Mouse (Mus musculus) splenic B cell, adult 2 months (primary cell): ENCODE measurements at regions not wholly inside any gene's neighbourhood (a gene's known extent, or its start where the extent isn't known, plus 50 kb on each side); places are given as distances from the start of the nearest gene placed in this dataset.

Experiments
- DNase-seq: peaks from one replicate; pipeline ENCODE4 v3.0.0-alpha.2; 2011; ENCODE audit warnings: low read depth, low spot score
- H3K27me3 ChIP-seq: 2 replicates; pipeline ENCODE4 v1.6.1; 2012; ENCODE audit warnings: mild to moderate bottlenecking, low read length, moderate library complexity, mixed read lengths; ENCODE audit not compliant: control insufficient read depth, poor library complexity, insufficient read depth, severe bottlenecking
- H3K36me3 ChIP-seq: 2 replicates; pipeline ENCODE4 v1.6.1; 2012; ENCODE audit warnings: mild to moderate bottlenecking, low read length, moderate library complexity, mixed read lengths; ENCODE audit not compliant: control insufficient read depth, poor library complexity, insufficient read depth, severe bottlenecking

DNA sequence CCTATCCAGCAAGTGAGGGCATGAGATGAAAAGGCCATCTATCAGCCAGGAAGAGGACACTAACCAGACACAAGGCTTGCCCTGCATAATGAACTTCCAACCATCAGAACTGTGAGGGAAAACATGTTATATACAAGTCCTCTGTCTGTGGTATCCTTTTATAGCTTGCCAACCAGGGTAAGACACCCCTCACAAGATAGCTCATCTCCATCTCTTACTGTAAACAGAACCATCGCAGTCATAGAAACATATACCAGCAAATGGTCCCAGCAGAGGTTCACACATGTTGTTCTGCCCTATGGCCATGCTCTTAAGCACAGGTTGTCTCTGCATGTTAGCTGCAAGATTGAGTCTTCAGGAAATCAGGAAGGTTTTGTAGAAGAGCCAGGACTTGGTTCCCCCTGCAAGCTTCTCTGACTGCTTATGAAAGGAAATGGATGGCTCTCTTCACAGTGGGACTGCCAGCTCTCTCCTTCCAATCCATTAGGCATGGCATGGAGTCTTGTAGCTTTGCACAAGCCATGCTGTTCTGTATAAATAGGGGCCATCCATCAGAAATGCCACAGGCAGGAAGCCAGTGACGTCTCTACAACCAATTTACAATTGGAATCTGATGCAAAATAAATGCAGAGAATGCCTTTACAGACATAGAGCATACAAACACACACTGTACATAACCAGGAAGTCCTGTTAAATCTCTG lies 1514.0 kb upstream of the Lrrc6 start:
- Histone ChIP-seq H3K36me3 (no peaks in the 10 kb centered on the region), H3K27me3 (no peaks in the 10 kb centered on the region)
- DNase-seq = no peak

- Histone ChIP-seq H3K27me3 (no peaks in the 10 kb centered on the region), H3K36me3 (no peaks in the 10 kb centered on the region)
- peak; percentile 5 for DNase-seq
Measured at GRCm38 (mm10) chr15:68011162-68011561, 1510.5 kb upstream of the Lrrc6 start.

DNA sequence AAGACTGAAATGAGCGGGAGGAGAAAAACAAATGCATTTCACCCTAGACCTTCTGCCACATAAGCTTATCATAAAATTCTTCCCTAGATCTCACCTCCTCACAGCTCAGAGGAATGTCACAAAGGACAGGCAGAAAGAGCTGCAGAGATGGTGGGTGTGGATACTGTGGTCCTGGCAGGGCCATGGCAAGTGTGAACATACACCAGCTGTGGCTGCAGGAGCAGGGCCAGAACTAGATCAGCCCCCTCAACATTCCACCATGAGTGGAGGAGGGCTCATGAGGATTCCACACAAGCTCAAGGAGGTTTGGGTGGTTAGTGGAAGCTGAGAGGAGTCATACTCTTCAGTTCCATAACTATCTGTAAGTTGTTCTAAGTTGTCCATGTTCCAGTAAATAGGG lies 1509.5 kb upstream of the Lrrc6 start:
- no peak for DNase-seq
- no peaks in the 10 kb centered on the region for H3K27me3 ChIP-seq
- no peaks in the 10 kb centered on the region for H3K36me3 ChIP-seq

DNA sequence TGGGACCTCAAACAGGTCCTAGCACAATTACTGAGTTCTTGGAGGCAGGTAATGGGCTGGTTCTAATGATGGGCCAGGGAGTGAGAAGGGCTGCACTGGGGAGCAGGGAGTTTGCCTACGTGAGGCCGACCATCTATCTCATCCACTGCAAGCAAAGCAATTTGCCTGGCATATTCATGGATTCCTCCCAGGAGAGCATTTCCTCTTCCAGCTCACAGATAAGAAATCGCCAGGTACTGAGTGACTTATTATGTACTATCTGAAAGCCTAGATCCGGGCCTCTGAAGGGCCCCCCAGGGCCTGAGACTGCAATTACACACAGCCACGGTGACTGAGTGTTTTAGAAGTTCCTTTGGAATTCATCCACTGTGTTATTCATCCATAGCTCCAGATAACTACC lies 1504.1 kb upstream of the Lrrc6 start:
- Histone ChIP-seq H3K36me3 (no peaks in the 10 kb centered on the region), H3K27me3 (no peaks in the 10 kb centered on the region)
- no peak for DNase-seq

DNA sequence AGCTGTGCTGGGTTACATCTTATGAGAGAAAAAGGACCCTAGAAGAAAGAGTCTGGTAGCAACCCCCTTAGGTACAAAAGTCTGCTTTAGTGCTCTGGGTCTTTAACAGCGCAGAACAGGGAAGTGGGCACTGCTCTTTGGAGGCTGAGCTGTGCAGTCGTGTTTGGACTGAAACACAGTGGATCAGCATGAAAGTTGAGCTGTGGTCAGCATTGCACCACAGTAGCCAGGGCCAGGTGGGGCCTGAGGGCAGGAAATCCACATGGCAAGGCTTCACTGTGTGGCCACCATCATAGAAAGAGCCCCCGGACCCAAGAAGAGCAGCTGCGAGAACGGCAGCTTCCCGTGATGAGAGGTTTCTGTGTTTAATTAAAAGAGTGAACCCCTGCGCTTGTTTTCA lies 1495.8 kb upstream of the Lrrc6 start:
- Histone ChIP-seq H3K36me3 (no peaks in the 10 kb centered on the region), H3K27me3 (no peaks in the 10 kb centered on the region)
- no peak for DNase-seq

DNA sequence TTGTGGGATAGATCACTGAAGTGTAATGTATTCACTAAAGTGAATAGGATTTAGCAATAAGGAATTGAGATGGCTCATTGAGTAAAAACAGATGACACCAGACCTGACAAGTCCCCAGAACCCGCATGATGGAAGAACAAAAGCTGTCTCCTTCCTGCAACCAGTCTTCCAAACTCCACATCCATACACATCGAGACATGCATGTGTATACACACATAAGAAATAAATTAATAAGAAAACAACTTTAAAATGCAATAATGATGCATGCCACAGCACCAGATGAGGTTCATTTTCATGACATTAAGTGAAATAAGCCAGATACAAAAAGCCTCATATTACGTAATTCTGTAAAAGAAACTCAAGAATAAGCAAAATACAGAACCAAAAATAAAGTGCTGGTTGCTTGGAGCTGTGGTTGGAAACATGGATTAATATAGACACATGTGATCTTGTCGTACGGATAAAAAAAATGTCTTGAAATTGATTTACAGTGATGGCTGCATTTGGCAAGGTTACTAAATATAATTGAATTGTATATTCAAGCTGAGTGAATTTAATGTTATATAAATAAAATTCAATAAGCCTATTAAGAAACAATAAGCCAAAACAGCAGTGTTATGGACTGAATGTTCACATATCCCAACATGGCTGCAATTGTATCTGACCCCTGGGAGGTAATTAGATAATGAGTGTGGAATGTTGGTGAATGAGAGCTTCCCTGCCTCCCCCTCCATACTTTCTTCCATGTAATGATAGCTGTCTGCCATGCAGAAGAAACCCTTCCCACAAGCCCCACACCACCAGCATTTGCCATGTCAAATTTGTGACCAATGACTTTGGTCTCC lies 1488.9 kb upstream of the Lrrc6 start:
- no peak for DNase-seq
- Histone ChIP-seq H3K27me3 (no peaks in the 10 kb centered on the region), H3K36me3 (no peaks in the 10 kb centered on the region)

DNA sequence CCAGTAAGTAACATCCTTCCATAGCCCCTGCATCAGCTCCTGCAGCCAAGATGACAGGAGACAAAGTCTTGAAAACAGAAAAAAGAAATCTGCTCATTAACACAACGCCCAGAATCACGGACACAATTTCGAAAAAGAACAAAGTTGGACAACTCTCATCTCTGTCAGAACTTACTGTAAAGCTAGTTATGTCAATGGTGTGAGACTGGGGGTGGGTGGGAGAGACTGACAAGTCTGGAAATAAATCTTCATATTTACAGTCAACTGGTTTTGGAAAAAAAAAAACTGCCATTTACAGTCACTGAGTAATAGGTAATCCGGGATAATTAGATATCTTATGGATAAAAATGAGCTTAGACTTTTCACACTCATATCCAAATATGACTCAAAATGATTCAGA lies 1487.2 kb upstream of the Lrrc6 start:
- no peaks in the 10 kb centered on the region for H3K36me3 ChIP-seq
- H3K27me3 ChIP-seq = no peaks in the 10 kb centered on the region
- DNase-seq = no peak

- Histone ChIP-seq H3K36me3 (no peaks in the 10 kb centered on the region), H3K27me3 (no peaks in the 10 kb centered on the region)
- peak; percentile 2 for DNase-seq
Measured at GRCm38 (mm10) chr15:67983253-67983652, 1482.5 kb upstream of the Lrrc6 start.

GRCm38 (mm10) chr15:67981876-67982275 lies 1481.2 kb upstream of the Lrrc6 start:
- DNase-seq = no peak
- Histone ChIP-seq H3K27me3 (no peaks in the 10 kb centered on the region), H3K36me3 (no peaks in the 10 kb centered on the region)

DNA sequence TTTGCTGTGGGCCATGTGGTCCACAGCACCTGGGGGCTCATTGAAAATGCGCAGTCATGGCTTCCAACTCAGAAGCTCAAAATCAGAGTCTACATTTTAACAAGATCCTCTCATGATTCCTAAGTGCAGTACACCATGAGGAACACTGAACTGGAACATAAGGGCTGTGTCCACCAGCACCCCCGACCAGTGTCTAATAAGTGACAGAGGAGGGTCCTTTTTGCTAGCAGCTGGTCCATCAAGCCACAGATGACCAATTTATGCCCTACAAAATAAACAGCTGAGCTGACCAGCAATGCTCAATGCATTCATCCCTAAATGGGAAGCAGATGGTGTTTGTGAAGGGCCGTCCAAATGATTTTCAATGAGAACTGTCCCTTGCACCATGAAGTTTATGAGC lies 1478.7 kb upstream of the Lrrc6 start:
- no peaks in the 10 kb centered on the region for H3K36me3 ChIP-seq
- no peaks in the 10 kb centered on the region for H3K27me3 ChIP-seq
- DNase-seq = no peak

- DNase-seq = no peak
- Histone ChIP-seq H3K27me3 (no peaks in the 10 kb centered on the region), H3K36me3 (no peaks in the 10 kb centered on the region)
Measured at GRCm38 (mm10) chr15:67977210-67977609, 1476.5 kb upstream of the Lrrc6 start.

DNA sequence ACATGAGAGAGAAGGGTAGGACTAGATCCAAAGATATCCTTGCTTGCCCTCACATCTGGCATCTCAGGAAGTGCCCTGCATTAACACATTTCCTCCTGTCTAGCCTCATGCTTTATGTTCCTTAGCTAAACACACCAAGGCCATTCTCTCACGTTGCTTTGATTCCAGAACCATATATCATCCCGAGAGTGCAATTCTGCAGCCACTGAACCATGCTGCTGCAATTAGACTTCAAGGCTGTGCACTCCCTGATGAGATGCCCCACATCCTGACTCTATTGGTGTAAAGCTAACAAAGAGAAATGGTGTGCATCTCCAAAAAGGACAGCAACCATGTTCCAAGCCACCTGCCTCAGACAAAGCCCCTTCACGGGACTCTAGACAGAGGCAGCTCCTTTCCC lies 1471.3 kb upstream of the Lrrc6 start:
- no peak for DNase-seq
- H3K36me3 ChIP-seq = no peaks in the 10 kb centered on the region
- no peaks in the 10 kb centered on the region for H3K27me3 ChIP-seq

GRCm38 (mm10) chr15:67954216-67954615 lies 1453.5 kb upstream of the Lrrc6 start:
- Histone ChIP-seq H3K27me3 (no peaks in the 10 kb centered on the region), H3K36me3 (no peaks in the 10 kb centered on the region)
- DNase-seq = no peak

- DNase-seq = no peak
- no peaks in the 10 kb centered on the region for H3K36me3 ChIP-seq
- no peaks in the 10 kb centered on the region for H3K27me3 ChIP-seq
Measured at GRCm38 (mm10) chr15:67950281-67951040, 1449.8 kb upstream of the Lrrc6 start.
